Comparison of ENCODE assay signal across 30 mouse cellular contexts in genomic region chr3:86693553-86693952, GRCm38 (mm10).
"Had no signal": no experiment of that assay in that cellular context is flagged by ENCODE, and none has a peak within 500 bp of the region (broad histone marks: within the 10 kb centered on the region; RNA-seq: fewer than 3 reads in every experiment).

No protein-coding gene starts in this region.

- H3K27ac ChIP-seq: limb, embryonic 10.5 days; limb, embryonic 12.5 days; limb, embryonic 13.5 days; limb, embryonic 15.5 days; liver, embryonic 12.5 days; liver, embryonic 13.5 days; liver, embryonic 14.5 days; liver, embryonic 15.5 days; lung, embryonic 15.5 days; macrophage; midbrain, embryonic 10.5 days; midbrain, embryonic 12.5 days; midbrain, embryonic 13.5 days; midbrain, embryonic 15.5 days; neural tube, embryonic 12.5 days had no signal

- H3K4me1 ChIP-seq: limb, embryonic 15.5 days; liver, embryonic 12.5 days; liver, embryonic 13.5 days; liver, embryonic 15.5 days; lung, embryonic 15.5 days; megakaryocyte, embryonic 14.5 days; neural tube, embryonic 12.5 days had no signal

- H3K36me3 ChIP-seq: limb, embryonic 10.5 days; limb, embryonic 12.5 days; limb, embryonic 13.5 days; limb, embryonic 15.5 days; liver, embryonic 12.5 days; liver, embryonic 13.5 days; liver, embryonic 15.5 days; lung, embryonic 15.5 days; midbrain, embryonic 10.5 days; midbrain, embryonic 12.5 days; midbrain, embryonic 13.5 days; midbrain, embryonic 15.5 days; neural tube, embryonic 12.5 days had no signal

- DNase-seq: left cerebral cortex, postnatal 4 days; liver; liver, embryonic 13.5 days; liver, postnatal 0 days; lung, adult 18-20 months; lung, adult 2 months; lung, embryonic 14.5 days; lung, postnatal 10 days; lung, postnatal 14 days; lung, postnatal 36 days; lung, postnatal 4 days; midbrain, embryonic 14.5 days had no signal

- H3K9ac ChIP-seq: limb, embryonic 12.5 days; limb, embryonic 13.5 days; limb, embryonic 15.5 days; liver, embryonic 12.5 days; liver, embryonic 13.5 days; liver, embryonic 14.5 days; liver, embryonic 15.5 days; liver, postnatal 0 days; lung, embryonic 14.5 days; lung, embryonic 15.5 days; midbrain, embryonic 12.5 days; midbrain, embryonic 13.5 days; midbrain, embryonic 15.5 days; neural tube, embryonic 12.5 days had no signal

- H3K27me3 ChIP-seq: limb, embryonic 12.5 days; limb, embryonic 13.5 days; limb, embryonic 15.5 days; liver, embryonic 12.5 days; liver, embryonic 13.5 days; liver, embryonic 15.5 days; lung, embryonic 15.5 days; megakaryocyte, embryonic 14.5 days; midbrain, embryonic 15.5 days; neural tube, embryonic 12.5 days had no signal

- H3K9me3 ChIP-seq: limb, embryonic 10.5 days; limb, embryonic 12.5 days; limb, embryonic 13.5 days; limb, embryonic 15.5 days; liver, embryonic 12.5 days; liver, embryonic 13.5 days; liver, embryonic 15.5 days; lung, embryonic 15.5 days; megakaryocyte, embryonic 14.5 days; midbrain, embryonic 10.5 days; midbrain, embryonic 12.5 days; midbrain, embryonic 13.5 days; midbrain, embryonic 15.5 days; neural tube, embryonic 12.5 days had no signal

- H3K4me3 ChIP-seq: limb, embryonic 10.5 days; limb, embryonic 12.5 days; limb, embryonic 13.5 days; limb, embryonic 15.5 days; liver, embryonic 12.5 days; liver, embryonic 13.5 days; liver, embryonic 15.5 days; lung, embryonic 15.5 days; megakaryocyte, embryonic 14.5 days; midbrain, embryonic 10.5 days; midbrain, embryonic 12.5 days; midbrain, embryonic 13.5 days; midbrain, embryonic 15.5 days; myocyte; neural tube, embryonic 12.5 days had no signal

- H3K4me2 ChIP-seq: limb, embryonic 12.5 days; limb, embryonic 13.5 days; limb, embryonic 15.5 days; liver, embryonic 11.5 days; liver, embryonic 12.5 days; liver, embryonic 13.5 days; liver, embryonic 15.5 days; lung, embryonic 14.5 days; lung, embryonic 15.5 days; midbrain, embryonic 11.5 days; midbrain, embryonic 12.5 days; midbrain, embryonic 13.5 days; midbrain, embryonic 15.5 days; neural tube, embryonic 12.5 days had no signal
